15 mouse cellular contexts compared by ENCODE assay signal in genomic region chr10:39449179-39449578, GRCm38 (mm10).
DNase-seq lines count a peak whose midpoint lies in the region; ATAC-seq and TF ChIP-seq lines count a peak whose summit lies in the region.
"Had no signal": no experiment of that assay in that cellular context is flagged by ENCODE, and none has a peak within 500 bp of the region (broad histone marks: within the 10 kb centered on the region; RNA-seq: fewer than 3 reads in every experiment).

No protein-coding gene starts in this region.

- H3K4me2 ChIP-seq in lung, postnatal 0 days (replicated peaks; ENCODE audit: low read depth, low read length), result no peak overlapping the region
- no peak overlapping the region for H3K4me2 ChIP-seq in intestine, embryonic 15.5 days (replicated peaks)
- H3K4me2 ChIP-seq: embryonic facial prominence, embryonic 15.5 days; liver, embryonic 15.5 days had no signal

- no peak for TF ChIP-seq CTCF in heart, adult 2 months (IDR thresholded peaks at IDR 0.05)
- TF ChIP-seq CTCF in lung, postnatal 0 days (IDR thresholded peaks at IDR 0.05), result no peak

- TF ChIP-seq POLR2A in heart, adult 2 months (IDR thresholded peaks at IDR 0.05; ENCODE audit: insufficient read depth, low read depth, low read length), result no peak

- H3K27me3 ChIP-seq in heart, adult 2 months (ENCODE audit: control insufficient read depth, insufficient read depth, low read length), result no peaks in the 10 kb centered on the region
- no peaks in the 10 kb centered on the region for H3K27me3 ChIP-seq in lung, postnatal 0 days (replicated peaks; ENCODE audit: insufficient read depth, low read length)
- no peaks in the 10 kb centered on the region for H3K27me3 ChIP-seq in intestine, embryonic 15.5 days (replicated peaks)
- H3K27me3 ChIP-seq: embryonic facial prominence, embryonic 15.5 days; liver, embryonic 15.5 days had no signal

- H3K9me3 ChIP-seq in lung, postnatal 0 days (ENCODE audit: low read length), result no peaks in the 10 kb centered on the region
- H3K9me3 ChIP-seq in intestine, embryonic 15.5 days, result no peaks in the 10 kb centered on the region
- H3K9me3 ChIP-seq: embryonic facial prominence, embryonic 15.5 days; hindbrain, embryonic 10.5 days; liver, embryonic 15.5 days had no signal

- H3K9ac ChIP-seq in heart, adult 2 months (ENCODE audit: low read depth, low read length), result no peak overlapping the region
- no peak overlapping the region for H3K9ac ChIP-seq in lung, postnatal 0 days (replicated peaks; ENCODE audit: low read depth)
- no peak overlapping the region for H3K9ac ChIP-seq in intestine, embryonic 15.5 days
- H3K9ac ChIP-seq: embryonic facial prominence, embryonic 15.5 days; liver, embryonic 15.5 days had no signal

- intact Hi-C loops in heart, adult 2 months (cut with DNase I), result loop anchor here (5.0 kb wide), 2 partner anchors 42 to 212 kb away; no protein-coding TSS in a partner anchor
- intact Hi-C loops in heart, postnatal 25 days (cut with DNase I), result loop anchor here (5.0 kb wide), 2 partner anchors 68 to 207 kb away; no protein-coding TSS in a partner anchor

- peaks cover 4% of the 10 kb centered on the region for H3K36me3 ChIP-seq in heart, adult 2 months (ENCODE audit: control insufficient read depth, insufficient read depth, low read length)
- H3K36me3 ChIP-seq in lung, postnatal 0 days (ENCODE audit: insufficient read depth, low read length), result no peaks in the 10 kb centered on the region
- no peaks in the 10 kb centered on the region for H3K36me3 ChIP-seq in intestine, embryonic 15.5 days
- H3K36me3 ChIP-seq: embryonic facial prominence, embryonic 15.5 days; hindbrain, embryonic 10.5 days; liver, embryonic 15.5 days had no signal

- 51% methylated on average over 4 of the region's 4 CpGs for WGBS in heart, adult 2 months
- WGBS in lung, postnatal 0 days, result 43% methylated on average over 4 of the region's 4 CpGs
- WGBS in intestine, embryonic 15.5 days, result 39% methylated on average over 4 of the region's 4 CpGs

- no peak for TF ChIP-seq EP300 in heart, adult 2 months (IDR thresholded peaks at IDR 0.05; ENCODE audit: insufficient read depth, low read depth, low read length)
- no peak for TF ChIP-seq EP300 in lung, postnatal 0 days (IDR thresholded peaks at IDR 0.05)

- H3K27ac ChIP-seq in heart, adult 2 months, result peak overlapping the region; percentile 45
- no peak overlapping the region for H3K27ac ChIP-seq in lung, postnatal 0 days (ENCODE audit: low read length)
- peak overlapping the region; percentile 60; the same call in 1 of the 2 replicates for H3K27ac ChIP-seq in intestine, embryonic 15.5 days
- H3K27ac ChIP-seq: hindbrain, embryonic 10.5 days; liver, embryonic 15.5 days had no signal

- H3K4me1 ChIP-seq in heart, adult 2 months (ENCODE audit: control insufficient read depth, insufficient read depth, low read length), result peaks cover 25% of the 10 kb centered on the region
- no peaks in the 10 kb centered on the region; the same call in 1 of the 2 replicates for H3K4me1 ChIP-seq in lung, postnatal 0 days (ENCODE audit: insufficient read depth, low read depth, low read length)
- peaks cover 22% of the 10 kb centered on the region for H3K4me1 ChIP-seq in intestine, embryonic 15.5 days (replicated peaks)

- peak; percentile 27; the same call in 1 of the 2 replicates for ATAC-seq in lung, postnatal 0 days
- ATAC-seq in intestine, embryonic 15.5 days, result peak; percentile 76
- ATAC-seq: forebrain, embryonic 16.5 days had no signal

- no peak for DNase-seq in heart, adult 2 months
- no peak for DNase-seq in heart, postnatal 25 days (ENCODE audit: low spot score)
- DNase-seq in lung, postnatal 0 days (ENCODE audit: low spot score), result no peak
- DNase-seq in lung, postnatal 25 days (ENCODE audit: low spot score), result no peak
- peak; percentile 60 for DNase-seq in 416B (ENCODE audit: low read depth)
- DNase-seq in cerebellum, postnatal 4 days (ENCODE audit: low spot score in 2 of 2), result no peak
- DNase-seq in layer of hippocampus, postnatal 25 days (ENCODE audit: extremely low spot score in 1 of 2, low spot score in 1 of 2), result no peak
- DNase-seq: cerebellum, adult 9-11 months; gastrocnemius, postnatal 25 days; thymus, postnatal 25 days had no signal

- no peak overlapping the region for H3K4me3 ChIP-seq in heart, adult 2 months
- H3K4me3 ChIP-seq in lung, postnatal 0 days (ENCODE audit: low read depth, low read length), result no peak overlapping the region
- no peak overlapping the region for H3K4me3 ChIP-seq in intestine, embryonic 15.5 days (replicated peaks)
- H3K4me3 ChIP-seq: embryonic facial prominence, embryonic 15.5 days; hindbrain, embryonic 10.5 days; liver, embryonic 15.5 days had no signal

- H3K79me2 ChIP-seq in heart, adult 2 months (replicated peaks; ENCODE audit: control insufficient read depth, insufficient read depth, low read length), result peaks cover 4% of the 10 kb centered on the region; the same call in 1 of the 2 replicates
